Mouse (Mus musculus) hindbrain, embryonic 16.5 days (tissue): Measurements from ENCODE around the gene Prss12. TPM values are rescaled to one million over a fixed set of nuclear protein-coding genes. Genes with fewer than 3 reads are reported as not detected.

Source experiments
- ATAC-seq: fragments of 200-750 bp; cut with Nextera tagmentation; 2 replicates; pipeline ENCODE4 v1.8.0; 2017; ENCODE audit warnings: moderate TSS enrichment, moderate library complexity
- H3K27ac ChIP-seq: fragments of 300-500 bp; sonication (generic); 2 replicates; pipeline ENCODE4 v1.5.1; 2014; ENCODE audit warnings: low read depth, mild to moderate bottlenecking, control low read depth, low read length, moderate library complexity
- H3K27me3 ChIP-seq: fragments of 300-500 bp; sonication (generic); replicated peaks from 2 replicates; pipeline ENCODE4 v1.6.1; 2014; ENCODE audit warnings: low read length; ENCODE audit not compliant: control insufficient read depth, insufficient read depth
- H3K36me3 ChIP-seq: fragments of 300-500 bp; sonication (generic); 2 replicates; pipeline ENCODE4 v1.6.1; 2014; ENCODE audit warnings: mild to moderate bottlenecking, low read length, moderate library complexity, mixed read lengths; ENCODE audit not compliant: control insufficient read depth, insufficient read depth
- H3K4me1 ChIP-seq: fragments of 300-500 bp; sonication (generic); 2 replicates; pipeline ENCODE4 v1.6.1; 2014; ENCODE audit warnings: low read depth, low read length; ENCODE audit not compliant: control insufficient read depth, insufficient read depth
- H3K4me2 ChIP-seq: fragments of 300-500 bp; sonication (generic); 2 replicates; pipeline ENCODE4 v1.6.1; 2014; ENCODE audit warnings: mild to moderate bottlenecking, low read length, control low read depth, moderate library complexity
- H3K4me3 ChIP-seq: fragments of 300-500 bp; sonication (generic); 2 replicates; pipeline ENCODE4 v1.5.1; 2014; ENCODE audit warnings: mild to moderate bottlenecking, low read length, control low read depth, moderate library complexity
- H3K9ac ChIP-seq: fragments of 300-500 bp; sonication (generic); 2 replicates; pipeline ENCODE4 v1.6.1; 2014; ENCODE audit warnings: low read depth, mild to moderate bottlenecking, control low read depth, low read length, moderate library complexity
- H3K9me3 ChIP-seq: fragments of 300-500 bp; sonication (generic); 2 replicates; pipeline ENCODE4 v1.6.1; 2014; ENCODE audit warnings: mild to moderate bottlenecking, low read length, moderate library complexity; ENCODE audit not compliant: control insufficient read depth
- whole genome bisulfite sequencing: fragments of 180-500 bp; shearing (Covaris S2); extraction: QIAGEN DNeasy Blood & Tissue Kit; methylation state at CpG from one replicate; pipeline ENCODE4 v1.1.7; 2014; 5-methylcytosine and 5-hydroxymethylcytosine counted together
- polyA plus RNA-seq: library from polyadenylated mRNA; unstranded; fragments of >200 nt; fragmentation: Nextera tagmentation; extraction: Ambion mirVana; gene quantifications from 2 replicates; pipeline ENCODE4 v1.2.1, GENCODE M21; 2015

Gene Prss12
- polyA plus RNA-seq, 1 experiment from 2014 or later = 25.9 TPM

- H3K27me3 ChIP-seq = no peaks in the 10 kb centered on the region
- no peak overlapping the region for H3K27ac ChIP-seq
- no peaks in the 10 kb centered on the region for H3K4me1 ChIP-seq
- no peak overlapping the region for H3K9ac ChIP-seq
- no peak overlapping the region for H3K4me2 ChIP-seq
- H3K36me3 ChIP-seq = no peaks in the 10 kb centered on the region
- no peaks in the 10 kb centered on the region for H3K9me3 ChIP-seq
- H3K4me3 ChIP-seq = no peak overlapping the region
- ATAC-seq = no peak
- 55% methylated on average over 5 of the region's 5 CpGs for WGBS
Observed at GRCm38 (mm10) chr3:123514886-123515285, 68.2 kb downstream of the Prss12 start.

GRCm38 (mm10) chr3:123515600-123516359, 69.1 kb downstream of the Prss12 start:
- WGBS = 17% methylated on average over 5 of the region's 5 CpGs
- ATAC-seq = peak; percentile 47

GRCm38 (mm10) chr3:123516784-123517183, 70.1 kb downstream of the Prss12 start:
- Histone ChIP-seq H3K4me2 (no peak overlapping the region), H3K27me3 (no peaks in the 10 kb centered on the region), H3K4me1 (no peaks in the 10 kb centered on the region), H3K36me3 (no peaks in the 10 kb centered on the region), H3K27ac (no peak overlapping the region), H3K4me3 (no peak overlapping the region), H3K9me3 (no peaks in the 10 kb centered on the region), H3K9ac (no peak overlapping the region)
- WGBS = 29% methylated on average over 4 of the region's 4 CpGs
- peak; percentile 66 for ATAC-seq

More at GRCm38 (mm10) chr3:123515600-123516359, 69.1 kb downstream of the Prss12 start:
- Histone ChIP-seq H3K27ac (no peak overlapping the region), H3K27me3 (no peaks in the 10 kb centered on the region), H3K4me1 (no peaks in the 10 kb centered on the region), H3K4me3 (no peak overlapping the region), H3K4me2 (no peak overlapping the region), H3K9ac (no peak overlapping the region), H3K9me3 (no peaks in the 10 kb centered on the region), H3K36me3 (no peaks in the 10 kb centered on the region)

GRCm38 (mm10) chr3:123526313-123527067, 79.8 kb downstream of the Prss12 start:
- Histone ChIP-seq H3K9ac (no peak overlapping the region), H3K4me2 (no peak overlapping the region), H3K36me3 (peaks cover 4% of the 10 kb centered on the region; the same call in 1 of the 2 replicates), H3K27ac (no peak overlapping the region), H3K9me3 (no peaks in the 10 kb centered on the region), H3K4me3 (no peak overlapping the region), H3K27me3 (no peaks in the 10 kb centered on the region), H3K4me1 (no peaks in the 10 kb centered on the region)
- 44% methylated on average over 11 of the region's 11 CpGs for WGBS
- no peak for ATAC-seq

- no peaks in the 10 kb centered on the region for H3K4me1 ChIP-seq
- H3K36me3 ChIP-seq = peaks cover 4% of the 10 kb centered on the region; the same call in 1 of the 2 replicates
- H3K27ac ChIP-seq = no peak overlapping the region
- ATAC-seq = no peak
- no peaks in the 10 kb centered on the region for H3K27me3 ChIP-seq
- no peaks in the 10 kb centered on the region for H3K9me3 ChIP-seq
- WGBS = 82% methylated on average over 10 of the region's 10 CpGs
- no peak overlapping the region for H3K9ac ChIP-seq
- no peak overlapping the region for H3K4me2 ChIP-seq
- no peak overlapping the region for H3K4me3 ChIP-seq
Observed at GRCm38 (mm10) chr3:123527806-123528507, 81.2 kb downstream of the Prss12 start.

- Histone ChIP-seq H3K4me3 (no peak overlapping the region), H3K27me3 (no peaks in the 10 kb centered on the region), H3K36me3 (peaks cover 4% of the 10 kb centered on the region; the same call in 1 of the 2 replicates), H3K9ac (no peak overlapping the region), H3K27ac (no peak overlapping the region), H3K4me2 (no peak overlapping the region), H3K9me3 (no peaks in the 10 kb centered on the region), H3K4me1 (no peaks in the 10 kb centered on the region)
- no peak; the same call in 1 of the 2 replicates for ATAC-seq
- 69% methylated on average over 2 of the region's 2 CpGs for WGBS
Observed at GRCm38 (mm10) chr3:123531124-123531523, 84.4 kb downstream of the Prss12 start.

- no peak overlapping the region for H3K4me2 ChIP-seq
Observed at GRCm38 (mm10) chr3:123537279-123537678, 90.6 kb downstream of the Prss12 start.

GRCm38 (mm10) chr3:123543585-123544304, 97.0 kb downstream of the Prss12 start:
- ATAC-seq = no peak
- H3K27ac ChIP-seq = no peak overlapping the region
- H3K4me1 ChIP-seq = no peaks in the 10 kb centered on the region
- no peak overlapping the region for H3K4me3 ChIP-seq
- H3K36me3 ChIP-seq = no peaks in the 10 kb centered on the region
- no peak overlapping the region for H3K4me2 ChIP-seq
- no peaks in the 10 kb centered on the region for H3K27me3 ChIP-seq
- no peaks in the 10 kb centered on the region for H3K9me3 ChIP-seq
- no peak overlapping the region for H3K9ac ChIP-seq
- WGBS = 89% methylated on average over 6 of the region's 6 CpGs

More at GRCm38 (mm10) chr3:123537279-123537678, 90.6 kb downstream of the Prss12 start:
- Histone ChIP-seq H3K27me3 (no peaks in the 10 kb centered on the region), H3K9me3 (no peaks in the 10 kb centered on the region), H3K9ac (no peak overlapping the region), H3K36me3 (no peaks in the 10 kb centered on the region), H3K27ac (no peak overlapping the region), H3K4me3 (no peak overlapping the region), H3K4me1 (no peaks in the 10 kb centered on the region)
- no peak for ATAC-seq
- 87% methylated on average over 1 of the region's 1 CpGs for WGBS
